Mouse (Mus musculus) megakaryocyte, embryonic 14.5 days (primary cell): ENCODE data around the gene Fyttd1.

Experiments
- FLI1 ChIP-seq: IDR thresholded peaks from 2 replicates; pipeline ENCODE4 v1.6.1; 2012; ENCODE audit warnings: low read length, inconsistent platforms, mixed read lengths
- GATA1 ChIP-seq: IDR thresholded peaks from 3 replicates; pipeline ENCODE4 v1.6.1; 2012; ENCODE audit warnings: mixed read lengths, low read length, inconsistent platforms, borderline replicate concordance

GRCm38 (mm10) chr16:32945379-32945778 lies 68.1 kb downstream of the Fyttd1 start:
- TF ChIP-seq GATA1 (no peak), FLI1 (no peak)
